Mouse (Mus musculus) ES-Bruce4 (cell line): Measurements from ENCODE around the gene Kcnab3. TPM values are rescaled to one million over a fixed set of nuclear protein-coding genes. Genes with fewer than 3 reads are reported as not detected.

Source experiments
- H3K27ac ChIP-seq: 2 replicates; pipeline ENCODE4 v1.5.1; 2012; ENCODE audit warnings: low read length, inconsistent platforms; ENCODE audit not compliant: insufficient read depth
- H3K27me3 ChIP-seq: 2 replicates; pipeline ENCODE4 v1.6.1; 2012; ENCODE audit warnings: mild to moderate bottlenecking, low read length, inconsistent platforms; ENCODE audit not compliant: control insufficient read depth, poor library complexity, insufficient read depth, severe bottlenecking
- H3K36me3 ChIP-seq: 2 replicates; pipeline ENCODE4 v1.6.1; 2012; ENCODE audit warnings: inconsistent platforms, mild to moderate bottlenecking, low read length, moderate library complexity; ENCODE audit not compliant: control insufficient read depth, poor library complexity, insufficient read depth, severe bottlenecking
- H3K4me1 ChIP-seq: one replicate; pipeline ENCODE4 v1.8.1; 2011; ENCODE audit warnings: low read length; ENCODE audit not compliant: control insufficient read depth, insufficient read depth
- H3K4me3 ChIP-seq: 2 replicates; pipeline ENCODE4 v1.5.1; 2011; ENCODE audit warnings: low read depth, mild to moderate bottlenecking, low read length
- H3K9ac ChIP-seq: 2 replicates; pipeline ENCODE4 v1.6.1; 2012; ENCODE audit warnings: low read depth, mild to moderate bottlenecking, inconsistent platforms; ENCODE audit not compliant: poor library complexity, severe bottlenecking
- H3K9me3 ChIP-seq: replicated peaks from 2 replicates; pipeline ENCODE4 v1.6.1; 2012; ENCODE audit warnings: mild to moderate bottlenecking, low read length, inconsistent platforms; ENCODE audit not compliant: control insufficient read depth, poor library complexity, insufficient read depth, severe bottlenecking
- CTCF ChIP-seq: IDR thresholded peaks from one replicate; pipeline ENCODE4 v1.8.1; 2011; ENCODE audit warnings: low read depth, low read length
- EP300 ChIP-seq: IDR thresholded peaks from 2 replicates; pipeline ENCODE4 v1.6.1; 2011; ENCODE audit warnings: low read depth, low read length; ENCODE audit not compliant: insufficient read depth
- POLR2A ChIP-seq: IDR thresholded peaks from one replicate; pipeline ENCODE4 v1.8.1; 2011; ENCODE audit warnings: low read length; ENCODE audit not compliant: insufficient read depth
- polyA plus RNA-seq: library from polyadenylated mRNA; stranded (reverse); fragments of >200 nt; gene quantifications from 2 replicates; pipeline ENCODE4 v1.2.4, GENCODE M21; 2011; ENCODE audit warnings: low read depth; ENCODE audit not compliant: missing spikeins, insufficient read depth, insufficient read length

The Kcnab3 gene
- polyA plus RNA-seq, 1 experiment: 2.5 TPM

DNA sequence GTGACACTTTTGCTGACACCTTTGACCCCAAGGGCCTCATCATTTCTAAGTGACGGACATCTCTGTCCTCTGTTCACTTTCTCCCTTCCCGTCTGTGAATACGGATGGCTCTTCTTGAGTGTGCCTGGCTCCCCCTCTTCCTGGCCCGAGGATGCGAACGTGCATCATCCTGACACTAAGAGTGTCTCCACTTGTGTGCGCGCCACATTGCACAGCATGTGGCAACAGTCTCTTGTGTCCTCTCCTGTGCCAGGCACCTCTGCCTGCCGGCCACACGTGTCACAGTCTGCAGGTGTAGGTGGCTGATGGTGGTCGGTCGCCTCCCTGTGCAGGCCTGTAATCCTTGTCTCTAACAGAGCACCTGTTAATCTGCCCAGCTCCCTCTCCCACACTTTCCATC lies 45.5 kb downstream of the Kcnab3 start:
- H3K27me3 ChIP-seq: peaks cover 14% of the 10 kb centered on the region
- no peak overlapping the region for H3K27ac ChIP-seq
- TF ChIP-seq EP300: no peak
- no peak for TF ChIP-seq POLR2A
- TF ChIP-seq CTCF: no peak
- H3K4me1 ChIP-seq: no peaks in the 10 kb centered on the region
- H3K36me3 ChIP-seq: no peaks in the 10 kb centered on the region
- H3K9me3 ChIP-seq: no peaks in the 10 kb centered on the region
- no peak overlapping the region for H3K9ac ChIP-seq
- no peak overlapping the region for H3K4me3 ChIP-seq

- H3K9ac ChIP-seq: no peak overlapping the region
- H3K4me1 ChIP-seq: no peaks in the 10 kb centered on the region
- H3K9me3 ChIP-seq: no peaks in the 10 kb centered on the region
- H3K4me3 ChIP-seq: no peak overlapping the region
- TF ChIP-seq CTCF (no peak), POLR2A (no peak), EP300 (no peak)
- no peak overlapping the region for H3K27ac ChIP-seq
- H3K36me3 ChIP-seq: no peaks in the 10 kb centered on the region
- peaks cover 14% of the 10 kb centered on the region for H3K27me3 ChIP-seq
Measured at GRCm38 (mm10) chr11:69372056-69372779, 46.2 kb downstream of the Kcnab3 start.

DNA sequence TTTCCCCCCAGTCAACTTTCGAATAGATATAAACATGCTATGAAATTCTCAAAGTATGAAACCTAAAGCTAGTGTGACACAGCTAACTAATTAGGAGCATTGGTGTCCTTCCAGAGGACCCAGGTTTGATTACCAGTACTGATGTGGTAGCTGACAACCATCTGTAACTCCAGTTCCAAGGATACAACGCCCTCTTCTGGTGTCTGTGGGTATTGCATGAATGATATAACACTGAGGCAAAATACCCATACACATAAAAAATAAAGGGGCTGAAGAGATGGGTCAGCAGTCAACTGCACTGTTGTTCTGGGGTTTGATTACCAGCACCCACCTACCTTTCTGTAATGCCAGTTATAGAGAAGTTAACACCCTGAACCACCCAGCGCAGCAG lies 46.7 kb downstream of the Kcnab3 start:
- TF ChIP-seq CTCF (no peak), EP300 (no peak), POLR2A (no peak)
- Histone ChIP-seq H3K27me3 (peaks cover 11% of the 10 kb centered on the region), H3K4me3 (no peak overlapping the region), H3K9me3 (no peaks in the 10 kb centered on the region), H3K9ac (no peak overlapping the region), H3K36me3 (no peaks in the 10 kb centered on the region), H3K4me1 (no peaks in the 10 kb centered on the region), H3K27ac (no peak overlapping the region)

DNA sequence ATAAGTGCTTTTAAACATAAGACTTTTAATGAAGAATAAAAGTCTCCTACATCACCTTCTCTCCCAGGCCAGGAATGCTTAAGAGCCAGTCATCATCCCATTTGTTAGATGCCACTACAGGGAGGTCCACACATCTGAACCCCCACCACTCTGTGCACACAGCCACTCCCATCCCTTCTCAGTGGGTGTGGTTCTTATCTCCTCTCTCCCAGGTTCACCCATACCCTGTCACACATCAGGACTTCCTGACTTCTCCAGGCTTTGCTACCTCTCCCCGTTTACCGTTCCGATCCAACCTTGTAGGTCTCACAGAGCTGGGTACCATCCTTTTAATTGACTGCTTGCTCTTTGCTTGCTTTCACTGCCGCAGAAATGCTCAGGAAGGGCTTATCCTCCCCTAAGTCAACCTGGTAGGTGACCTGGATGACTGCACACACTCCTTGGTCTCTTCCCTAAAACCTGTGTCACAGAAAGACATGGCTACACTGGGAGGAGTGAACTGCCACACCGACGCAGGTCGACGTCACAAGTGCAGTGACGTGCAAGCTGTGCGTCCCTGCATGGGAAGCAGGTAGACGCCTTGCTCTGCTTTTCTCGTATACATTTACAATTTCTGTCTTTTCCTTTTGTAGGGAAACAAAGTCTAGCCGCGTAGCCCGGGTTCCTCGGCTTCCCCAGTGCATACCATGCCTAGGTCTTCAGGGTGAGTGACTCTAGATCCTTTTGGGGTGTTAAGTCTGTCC lies 47.3 kb downstream of the Kcnab3 start:
- Histone ChIP-seq H3K27ac (no peak overlapping the region), H3K4me3 (peak overlapping the region; percentile 65), H3K9me3 (no peaks in the 10 kb centered on the region), H3K27me3 (peaks cover 8% of the 10 kb centered on the region), H3K9ac (no peak overlapping the region), H3K36me3 (no peaks in the 10 kb centered on the region), H3K4me1 (no peaks in the 10 kb centered on the region)
- TF ChIP-seq CTCF (no peak), POLR2A (no peak), EP300 (no peak)

DNA sequence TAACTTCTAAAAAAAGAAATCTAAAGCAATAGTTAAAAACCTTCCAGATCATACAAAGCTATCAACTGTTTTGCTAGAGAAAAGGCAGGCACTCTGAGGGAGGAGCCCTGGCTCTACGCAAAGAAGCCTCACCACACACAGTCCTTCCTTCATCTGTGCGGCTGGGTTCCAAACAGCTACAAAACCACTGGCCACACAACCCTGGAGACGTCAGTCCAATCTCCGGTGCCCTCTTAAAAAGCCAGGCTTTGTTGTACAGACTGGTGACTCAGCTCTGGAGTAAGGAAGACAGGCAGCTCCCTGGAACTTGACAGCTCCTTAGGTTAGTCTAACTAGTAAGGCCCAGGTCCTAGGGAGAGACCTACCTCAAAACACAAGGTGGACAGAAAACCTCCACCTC lies 49.6 kb downstream of the Kcnab3 start:
- Histone ChIP-seq H3K4me3 (no peak overlapping the region), H3K27ac (no peak overlapping the region)

DNA sequence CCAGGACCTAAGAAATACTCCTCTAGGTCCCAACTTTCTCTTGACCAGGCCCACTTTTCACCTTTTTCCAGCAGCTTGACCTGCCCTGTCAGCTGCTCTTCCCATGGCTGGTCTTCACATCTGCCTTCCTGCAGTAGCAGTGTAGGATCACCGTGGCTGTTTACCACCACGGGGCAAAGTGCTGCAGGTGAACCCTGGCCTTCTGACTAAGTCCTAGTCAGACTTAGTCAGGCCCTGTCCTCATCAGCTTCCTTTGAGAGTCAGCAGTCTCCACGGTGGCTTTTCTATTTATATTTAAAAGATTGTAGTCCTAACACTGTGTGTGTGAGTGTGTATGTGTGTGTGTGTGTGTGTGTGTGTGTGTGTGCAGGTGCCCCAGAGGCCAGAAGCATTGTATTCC lies 51.7 kb downstream of the Kcnab3 start:
- H3K36me3 ChIP-seq: no peaks in the 10 kb centered on the region
- TF ChIP-seq CTCF: no peak
- no peak for TF ChIP-seq EP300
- no peak for TF ChIP-seq POLR2A
- H3K9ac ChIP-seq: no peak overlapping the region
- H3K27me3 ChIP-seq: no peaks in the 10 kb centered on the region; the same call in 1 of the 2 replicates
- H3K4me3 ChIP-seq: no peak overlapping the region
- no peaks in the 10 kb centered on the region for H3K9me3 ChIP-seq
- H3K4me1 ChIP-seq: no peaks in the 10 kb centered on the region
- no peak overlapping the region for H3K27ac ChIP-seq

More for the DNA sequence above, 49.6 kb downstream of the Kcnab3 start:
- TF ChIP-seq CTCF: no peak
- TF ChIP-seq POLR2A: no peak
- no peak for TF ChIP-seq EP300
- no peaks in the 10 kb centered on the region for H3K9me3 ChIP-seq
- H3K36me3 ChIP-seq: no peaks in the 10 kb centered on the region
- H3K27me3 ChIP-seq: no peaks in the 10 kb centered on the region; the same call in 1 of the 2 replicates
- H3K9ac ChIP-seq: no peak overlapping the region
- no peaks in the 10 kb centered on the region for H3K4me1 ChIP-seq
